Mouse (Mus musculus): ENCODE measurements at regions not wholly inside any gene's neighbourhood (a gene's known extent, or its start where the extent isn't known, plus 50 kb on each side); places are given as distances from the start of the nearest gene placed in this dataset.

DNA sequence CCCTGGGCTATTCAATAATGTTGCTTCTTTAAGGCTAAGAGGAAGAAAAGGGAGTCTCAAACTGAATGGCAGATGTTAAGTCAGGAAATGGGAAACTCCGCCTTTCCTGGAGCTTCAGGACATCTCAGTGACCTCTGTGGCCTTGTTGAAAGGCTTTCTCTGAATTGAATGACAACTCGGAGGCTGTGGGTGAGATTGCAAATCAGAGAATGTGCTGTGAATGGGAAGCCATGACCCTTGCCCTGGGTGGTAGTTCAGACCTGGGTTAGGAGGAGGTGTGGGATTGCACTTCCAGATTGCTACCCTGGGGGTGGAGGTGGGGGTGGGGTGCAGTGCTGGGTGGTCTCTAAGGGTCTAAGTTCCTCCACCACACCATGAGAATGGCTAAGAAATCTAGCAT lies 213.8 kb upstream of the Rbms1 start:
- in situ Hi-C loops (cut with MboI; ENCODE audit: low pct_ligation_motif_present, low pct_unique_long_range_greater_than_20kb, low sequenced_read_pairs) = no loop called here
- no peak overlapping the region for H3K27ac ChIP-seq (ENCODE audit: insufficient read depth, low read depth)
- no peaks in the 10 kb centered on the region for H3K27me3 ChIP-seq (replicated peaks)

GRCm38 (mm10) chr2:61173581-61173980 lies 210.6 kb upstream of the Rbms1 start:
- Histone ChIP-seq H3K4me3 (replicated peaks in 1 of 3; ENCODE audit: low read depth in 2 of 3, low read length in 2 of 3, poor library complexity in 1 of 3) (no peak overlapping the region), H3K9ac (ENCODE audit: insufficient read depth, low read depth) (no peak overlapping the region), H3K27ac (ENCODE audit: insufficient read depth, low read depth) (no peak overlapping the region), H3K79me2 (replicated peaks; ENCODE audit: control insufficient read depth, extremely low read depth, insufficient read depth, poor library complexity, severe bottlenecking) (no peaks in the 10 kb centered on the region), H3K36me3 (replicated peaks in 1 of 2; ENCODE audit: control insufficient read depth in 1 of 2, insufficient read depth in 1 of 2, low read length in 1 of 2) (no peaks in the 10 kb centered on the region), H3K9me3 (replicated peaks; ENCODE audit: low read length) (no peaks in the 10 kb centered on the region), H3K4me1 (ENCODE audit: control insufficient read depth in 1 of 2, insufficient read depth in 2 of 2) (no peaks in the 10 kb centered on the region), H3K4me2 (ENCODE audit: insufficient read depth, low read depth, poor library complexity, severe bottlenecking) (no peak overlapping the region), H3K27me3 (replicated peaks) (no peaks in the 10 kb centered on the region)
- in situ Hi-C loops (cut with MboI; ENCODE audit: low pct_ligation_motif_present, low pct_unique_long_range_greater_than_20kb, low sequenced_read_pairs) = no loop called here
- dilution Hi-C loops (cut with MboI; ENCODE audit: extremely low pct_ligation_motif_present, extremely low pct_unique_long_range_greater_than_20kb, low sequenced_read_pairs) = no loop called here
- DNase-seq (ENCODE audit: extremely low read depth) = no peak
- TF ChIP-seq E2F4 (IDR thresholded peaks at IDR 0.05; ENCODE audit: insufficient replicate concordance, low read depth, low read length) (no peak), MAFK (IDR thresholded peaks at IDR 0.05; ENCODE audit: insufficient replicate concordance, low read length) (no peak), ZC3H11A (IDR thresholded peaks at IDR 0.05; ENCODE audit: low read depth, low read length) (no peak), SMC3 (IDR thresholded peaks at IDR 0.05; ENCODE audit: low read depth, low read length) (no peak), EP300 (IDR thresholded peaks at IDR 0.05; ENCODE audit: low read length) (no peak), POLR2AphosphoS2 (IDR thresholded peaks at IDR 0.05; ENCODE audit: low read depth, low read length) (no peak)

More for the DNA sequence above, 213.8 kb upstream of the Rbms1 start:
- Histone ChIP-seq H3K4me1 (ENCODE audit: control insufficient read depth in 1 of 2, insufficient read depth in 2 of 2) (no peaks in the 10 kb centered on the region), H3K4me2 (ENCODE audit: insufficient read depth, low read depth, poor library complexity, severe bottlenecking) (no peak overlapping the region), H3K9me3 (replicated peaks; ENCODE audit: low read length) (no peaks in the 10 kb centered on the region), H3K4me3 (replicated peaks in 1 of 3; ENCODE audit: low read depth in 2 of 3, low read length in 2 of 3, poor library complexity in 1 of 3) (no peak overlapping the region), H3K36me3 (replicated peaks in 1 of 2; ENCODE audit: control insufficient read depth in 1 of 2, insufficient read depth in 1 of 2, low read length in 1 of 2) (no peaks in the 10 kb centered on the region), H3K79me2 (replicated peaks; ENCODE audit: control insufficient read depth, extremely low read depth, insufficient read depth, poor library complexity, severe bottlenecking) (no peaks in the 10 kb centered on the region), H3K9ac (ENCODE audit: insufficient read depth, low read depth) (no peak overlapping the region)
- DNase-seq (ENCODE audit: extremely low read depth) = no peak
- dilution Hi-C loops (cut with MboI; ENCODE audit: extremely low pct_ligation_motif_present, extremely low pct_unique_long_range_greater_than_20kb, low sequenced_read_pairs) = no loop called here
- TF ChIP-seq JUN (IDR thresholded peaks at IDR 0.05; ENCODE audit: insufficient read depth, low read depth, low read length) (no peak), ZNF384 (IDR thresholded peaks at IDR 0.05; ENCODE audit: low read depth, low read length) (no peak), USF1 (IDR thresholded peaks at IDR 0.05; ENCODE audit: low read depth, low read length) (no peak), SMC3 (IDR thresholded peaks at IDR 0.05; ENCODE audit: low read depth, low read length) (no peak), POLR2A (IDR thresholded peaks at IDR 0.05; ENCODE audit: low read depth, low read length) (no peak), MAX (IDR thresholded peaks at IDR 0.05; ENCODE audit: low read length) (no peak), NELFE (IDR thresholded peaks at IDR 0.05; ENCODE audit: low read depth, low read length) (no peak), PAX5 (IDR thresholded peaks at IDR 0.05; ENCODE audit: low read length) (no peak)

GRCm38 (mm10) chr2:61161336-61161735 lies 198.3 kb upstream of the Rbms1 start:
- no peaks in the 10 kb centered on the region for H3K9me3 ChIP-seq (replicated peaks; ENCODE audit: low read length)
- dilution Hi-C loops (cut with MboI; ENCODE audit: extremely low pct_ligation_motif_present, extremely low pct_unique_long_range_greater_than_20kb, low sequenced_read_pairs) = no loop called here
- no peak for DNase-seq (ENCODE audit: extremely low read depth)

More at GRCm38 (mm10) chr2:61161336-61161735, 198.3 kb upstream of the Rbms1 start:
- no peak overlapping the region for H3K27ac ChIP-seq (ENCODE audit: insufficient read depth, low read depth)
- H3K79me2 ChIP-seq (replicated peaks; ENCODE audit: control insufficient read depth, extremely low read depth, insufficient read depth, poor library complexity, severe bottlenecking) = no peaks in the 10 kb centered on the region
- no peak overlapping the region for H3K9ac ChIP-seq (ENCODE audit: insufficient read depth, low read depth)
- H3K4me1 ChIP-seq (ENCODE audit: control insufficient read depth in 1 of 2, insufficient read depth in 2 of 2) = no peaks in the 10 kb centered on the region
- in situ Hi-C loops (cut with MboI; ENCODE audit: low pct_ligation_motif_present, low pct_unique_long_range_greater_than_20kb, low sequenced_read_pairs) = no loop called here
- H3K36me3 ChIP-seq (replicated peaks in 1 of 2; ENCODE audit: control insufficient read depth in 1 of 2, insufficient read depth in 1 of 2, low read length in 1 of 2) = no peaks in the 10 kb centered on the region
- no peak for TF ChIP-seq ZKSCAN1 (IDR thresholded peaks at IDR 0.05; ENCODE audit: borderline replicate concordance, low read depth, low read length)
- H3K4me3 ChIP-seq (replicated peaks in 1 of 3; ENCODE audit: low read depth in 2 of 3, low read length in 2 of 3, poor library complexity in 1 of 3) = no peak overlapping the region
- no peak overlapping the region for H3K4me2 ChIP-seq (ENCODE audit: insufficient read depth, low read depth, poor library complexity, severe bottlenecking)
- no peaks in the 10 kb centered on the region for H3K27me3 ChIP-seq (replicated peaks)
